Mouse (Mus musculus): Measurements from ENCODE around the gene Ddx28. TPM values are rescaled to one million over a fixed set of nuclear protein-coding genes. Genes with fewer than 3 reads are reported as not detected.
"Not testable (repeated sequence)": the region's sequence is repeated elsewhere in the genome, so short reads cannot be mapped to it uniquely, and the experiment has no call there.

The Ddx28 gene
- polyA plus RNA-seq, 1 experiment from 2014 or later = 21.5 TPM

DNA sequence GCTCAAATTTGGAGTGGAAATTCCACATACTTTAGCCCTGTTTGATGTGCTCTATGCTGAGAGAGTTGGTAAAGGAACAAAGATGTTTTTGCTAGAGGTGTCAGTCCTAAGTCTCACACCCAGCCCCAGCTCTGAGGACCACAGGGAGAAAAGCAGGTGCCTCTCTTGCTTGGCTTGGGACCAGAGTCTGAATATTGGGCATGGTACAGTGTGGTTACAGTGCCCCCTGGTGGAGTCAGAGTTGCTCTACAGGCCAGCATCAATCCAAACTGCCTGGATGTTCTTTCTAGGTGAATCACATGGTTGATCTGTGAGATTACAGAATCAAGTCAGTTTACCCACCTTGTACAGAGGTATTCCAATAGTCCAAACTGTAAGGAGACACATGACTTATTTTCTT is 10.8 kb upstream of the Ddx28 start:
- H3K4me1 ChIP-seq (ENCODE audit: control insufficient read depth, insufficient read depth, low read length) = no peaks in the 10 kb centered on the region
- H3K27ac ChIP-seq (ENCODE audit: low read length) = no peak overlapping the region

DNA sequence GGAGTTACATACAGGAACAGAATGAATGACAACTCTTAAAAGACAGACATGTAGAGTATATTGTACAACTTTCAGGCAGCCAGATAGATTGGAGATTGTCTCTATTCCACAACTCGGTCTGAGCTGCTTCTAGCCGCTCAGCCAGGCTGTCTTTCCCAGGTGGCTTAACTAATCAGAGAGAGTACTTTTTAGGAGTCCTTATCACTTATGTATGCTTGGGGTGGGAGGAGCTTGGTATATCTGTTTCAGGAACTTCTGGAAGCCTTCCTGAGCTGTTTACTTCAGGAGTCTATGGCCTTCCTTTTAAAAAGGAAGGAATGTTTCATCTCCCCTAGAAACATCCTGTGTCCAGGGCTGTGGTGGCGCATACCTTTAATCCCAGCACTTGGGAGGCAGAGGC is 6.4 kb upstream of the Ddx28 start:
- Histone ChIP-seq H3K4me1 (ENCODE audit: control insufficient read depth, insufficient read depth, low read length) (no peaks in the 10 kb centered on the region), H3K27ac (ENCODE audit: low read length) (no peak overlapping the region), H3K36me3 (ENCODE audit: control insufficient read depth, insufficient read depth, low read length) (peaks cover 7% of the 10 kb centered on the region; the same call in 1 of the 2 replicates), H3K9ac (ENCODE audit: low read depth, low read length) (no peak overlapping the region), H3K27me3 (ENCODE audit: control insufficient read depth, insufficient read depth, low read depth, low read length) (no peaks in the 10 kb centered on the region), H3K4me2 (ENCODE audit: low read length) (no peak overlapping the region), H3K9me3 (replicated peaks; ENCODE audit: control insufficient read depth, low read length, poor library complexity, severe bottlenecking) (no peaks in the 10 kb centered on the region), H3K4me3 (ENCODE audit: low read depth, low read length) (no peak overlapping the region)
- no peak for ATAC-seq
- 87% methylated on average over 3 of the region's 3 CpGs for WGBS

More for the DNA sequence above, 10.8 kb upstream of the Ddx28 start:
- Histone ChIP-seq H3K4me2 (ENCODE audit: low read length) (no peak overlapping the region), H3K9ac (ENCODE audit: low read depth, low read length) (no peak overlapping the region), H3K4me3 (ENCODE audit: low read depth, low read length) (no peak overlapping the region), H3K9me3 (replicated peaks; ENCODE audit: control insufficient read depth, low read length, poor library complexity, severe bottlenecking) (no peaks in the 10 kb centered on the region), H3K27me3 (ENCODE audit: control insufficient read depth, insufficient read depth, low read depth, low read length) (no peaks in the 10 kb centered on the region), H3K36me3 (ENCODE audit: control insufficient read depth, insufficient read depth, low read length) (peaks cover 5% of the 10 kb centered on the region)
- peak; percentile 25; the same call in 1 of the 2 replicates for ATAC-seq

DNA sequence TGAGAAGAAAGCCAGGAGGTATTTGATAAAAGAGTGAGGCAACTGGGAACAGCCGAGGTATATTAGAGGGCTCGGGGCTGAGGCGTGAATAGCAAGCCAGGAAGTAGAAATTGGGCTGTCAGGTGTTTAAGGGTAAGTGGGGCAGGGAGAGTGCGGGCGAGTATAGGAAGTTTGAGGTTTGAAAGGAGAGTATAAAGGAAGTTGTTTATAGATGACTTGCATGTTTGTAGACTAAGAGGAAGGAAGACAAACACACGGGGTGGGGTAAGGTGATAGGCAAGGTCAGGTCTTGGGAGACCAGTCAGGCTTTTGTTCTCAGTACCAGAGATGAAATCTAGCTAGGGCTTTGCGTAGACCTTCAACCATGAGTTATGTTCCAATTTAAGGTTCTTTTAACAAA is 5.4 kb upstream of the Ddx28 start:
- H3K4me1 ChIP-seq (ENCODE audit: control insufficient read depth, insufficient read depth, low read length) = peaks cover under 1% of the 10 kb centered on the region; the same call in 1 of the 2 replicates
- no peak overlapping the region for H3K4me3 ChIP-seq (ENCODE audit: low read depth, low read length)
- ATAC-seq = no peak
- H3K27ac ChIP-seq (ENCODE audit: low read length) = no peak overlapping the region
- no peak overlapping the region for H3K4me2 ChIP-seq (ENCODE audit: low read length)
- WGBS = 97% methylated on average over 7 of the region's 7 CpGs
- H3K9me3 ChIP-seq (replicated peaks; ENCODE audit: control insufficient read depth, low read length, poor library complexity, severe bottlenecking) = no peaks in the 10 kb centered on the region
- peaks cover 7% of the 10 kb centered on the region; the same call in 1 of the 2 replicates for H3K36me3 ChIP-seq (ENCODE audit: control insufficient read depth, insufficient read depth, low read length)
- H3K9ac ChIP-seq (ENCODE audit: low read depth, low read length) = no peak overlapping the region
- H3K27me3 ChIP-seq (ENCODE audit: control insufficient read depth, insufficient read depth, low read depth, low read length) = no peaks in the 10 kb centered on the region

DNA sequence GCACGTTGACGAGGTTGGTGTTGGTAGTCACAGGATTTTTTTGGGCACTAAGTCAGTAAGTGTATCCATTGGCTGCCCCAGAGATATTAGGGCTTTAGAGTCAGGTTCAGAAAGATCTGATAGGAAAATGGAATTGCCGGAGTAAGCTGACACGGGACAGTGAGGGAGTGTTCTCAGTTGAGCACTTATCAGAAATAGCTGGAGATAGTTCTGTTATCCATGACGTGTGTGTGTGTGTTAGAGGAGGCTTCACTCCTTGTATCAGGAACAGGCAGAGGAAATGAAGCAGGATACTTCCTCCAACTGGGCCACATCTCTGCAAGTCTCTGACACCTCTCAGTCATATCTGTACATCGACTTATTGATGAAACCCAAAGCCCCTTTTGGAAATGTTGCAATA is 4.6 kb upstream of the Ddx28 start:
- H3K36me3 ChIP-seq (ENCODE audit: control insufficient read depth, insufficient read depth, low read length) = peaks cover 7% of the 10 kb centered on the region; the same call in 1 of the 2 replicates
- no peak for ATAC-seq

DNA sequence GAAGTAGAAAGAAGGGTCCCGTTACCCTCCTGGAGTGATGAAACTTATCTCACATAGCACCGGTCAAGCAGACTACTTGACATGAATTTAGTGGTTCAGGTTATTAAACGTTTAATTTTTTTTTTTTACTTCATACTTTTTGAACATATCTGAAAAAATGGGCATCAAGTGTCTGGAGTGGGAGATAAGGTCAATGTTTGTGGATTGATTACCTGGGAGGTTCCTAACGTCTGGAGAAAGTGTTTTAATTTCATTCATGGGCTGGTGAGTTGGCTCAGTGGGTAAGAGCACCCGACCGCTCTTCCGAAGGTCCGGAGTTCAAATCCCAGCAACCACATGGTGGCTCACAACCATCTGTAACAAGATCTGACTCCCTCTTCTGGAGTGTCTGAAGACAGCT is 521 bp upstream of the Ddx28 start:
- 84% methylated on average over 8 of the region's 8 CpGs for WGBS
- peak overlapping the region; percentile 97 for H3K4me2 ChIP-seq (ENCODE audit: low read length)
- not testable (repeated sequence) for ATAC-seq; H3K27me3 ChIP-seq (ENCODE audit: control insufficient read depth, insufficient read depth, low read depth, low read length); H3K27ac ChIP-seq (ENCODE audit: low read length); H3K9ac ChIP-seq (ENCODE audit: low read depth, low read length); H3K9me3 ChIP-seq (replicated peaks; ENCODE audit: control insufficient read depth, low read length, poor library complexity, severe bottlenecking); H3K36me3 ChIP-seq (ENCODE audit: control insufficient read depth, insufficient read depth, low read length)
- peaks cover 16% of the 10 kb centered on the region for H3K4me1 ChIP-seq (ENCODE audit: control insufficient read depth, insufficient read depth, low read length)
- H3K4me3 ChIP-seq (ENCODE audit: low read depth, low read length) = peak overlapping the region; percentile 93

More for the DNA sequence above, 4.6 kb upstream of the Ddx28 start:
- Histone ChIP-seq H3K4me3 (ENCODE audit: low read depth, low read length) (no peak overlapping the region), H3K4me1 (ENCODE audit: control insufficient read depth, insufficient read depth, low read length) (peaks cover 5% of the 10 kb centered on the region; the same call in 1 of the 2 replicates), H3K27ac (ENCODE audit: low read length) (no peak overlapping the region), H3K9me3 (replicated peaks; ENCODE audit: control insufficient read depth, low read length, poor library complexity, severe bottlenecking) (no peaks in the 10 kb centered on the region), H3K4me2 (ENCODE audit: low read length) (no peak overlapping the region), H3K27me3 (ENCODE audit: control insufficient read depth, insufficient read depth, low read depth, low read length) (no peaks in the 10 kb centered on the region), H3K9ac (ENCODE audit: low read depth, low read length) (no peak overlapping the region)
- WGBS = 91% methylated on average over 6 of the region's 6 CpGs

DNA sequence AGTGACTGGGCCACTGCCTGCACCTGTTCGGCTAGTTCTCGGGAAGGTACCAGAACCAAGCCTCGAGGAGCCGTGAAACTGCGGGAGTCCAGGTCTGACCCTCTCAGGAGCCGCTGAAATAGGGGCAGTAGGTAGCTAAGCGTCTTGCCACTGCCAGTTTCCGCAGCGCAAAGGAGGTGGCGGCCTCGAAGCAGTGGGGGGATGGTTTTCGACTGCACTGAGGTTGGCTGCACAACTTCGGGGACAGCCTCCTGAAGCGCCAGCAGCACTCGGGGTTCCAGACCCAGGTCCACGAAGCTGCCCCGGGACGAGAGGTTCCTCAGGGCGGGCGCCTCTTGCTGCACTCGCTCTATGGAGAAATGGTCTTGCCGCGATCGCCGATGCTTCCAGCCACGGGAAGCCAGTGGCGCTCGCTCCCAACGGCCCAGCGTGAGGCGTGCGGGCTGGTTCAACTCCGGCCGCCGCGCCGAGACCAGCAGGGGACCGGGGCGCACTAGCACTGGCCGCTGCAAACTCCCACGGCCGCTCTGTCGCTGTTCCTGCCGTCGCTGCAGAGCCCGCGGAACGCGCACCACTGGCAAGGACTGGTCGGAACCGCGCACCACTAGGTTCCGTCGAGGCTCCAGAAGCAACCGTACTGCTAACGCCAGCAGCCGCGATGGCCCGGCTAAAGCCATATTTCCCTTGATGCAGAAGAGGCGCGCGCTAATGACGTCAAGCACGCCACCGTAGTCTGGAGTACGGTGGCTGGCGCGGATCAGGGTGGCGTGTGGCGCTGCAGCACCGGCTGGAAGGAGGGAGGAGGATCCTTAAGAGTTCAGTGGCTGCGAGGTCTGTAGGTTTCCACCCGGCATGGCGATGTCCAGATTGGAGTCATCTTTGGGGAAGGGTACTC is 687 bp downstream of the Ddx28 start:
- H3K36me3 ChIP-seq (ENCODE audit: control insufficient read depth, insufficient read depth, low read length) = 0 out of 2 replicates have a peak, but pooled peaks cover 4% of the 10 kb centered on the region
- H3K9ac ChIP-seq (ENCODE audit: low read depth, low read length) = peak overlapping the region; percentile 87
- under 1% methylated on average over 74 of the region's 74 CpGs for WGBS
- H3K4me2 ChIP-seq (ENCODE audit: low read length) = peak overlapping the region; percentile 97
- H3K4me3 ChIP-seq (ENCODE audit: low read depth, low read length) = peak overlapping the region; percentile 93
- no peaks in the 10 kb centered on the region for H3K9me3 ChIP-seq (replicated peaks; ENCODE audit: control insufficient read depth, low read length, poor library complexity, severe bottlenecking)
- peak; percentile 96 for ATAC-seq
- peaks cover 16% of the 10 kb centered on the region for H3K4me1 ChIP-seq (ENCODE audit: control insufficient read depth, insufficient read depth, low read length)
- peak overlapping the region; percentile 78 for H3K27ac ChIP-seq (ENCODE audit: low read length)
- no peaks in the 10 kb centered on the region for H3K27me3 ChIP-seq (ENCODE audit: control insufficient read depth, insufficient read depth, low read depth, low read length)

DNA sequence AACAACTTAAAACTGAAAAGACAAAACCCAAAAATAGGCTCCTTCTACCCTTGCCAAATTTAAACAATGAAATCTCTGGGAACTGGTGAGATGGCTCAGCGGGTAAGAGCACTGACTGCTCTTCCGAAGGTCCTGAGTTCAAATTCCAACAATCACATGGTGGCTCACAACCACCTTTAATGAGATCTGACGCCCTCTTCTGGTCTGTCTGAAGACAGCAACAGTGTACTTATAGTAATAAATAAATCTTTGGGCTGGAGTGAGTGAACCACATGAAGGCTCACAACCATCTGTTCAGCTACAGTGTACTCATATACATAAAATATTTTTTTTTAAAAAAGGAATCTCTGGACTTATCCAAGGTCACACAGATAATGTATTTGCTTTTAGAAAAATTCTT is 3.8 kb downstream of the Ddx28 start:
- not testable (repeated sequence) for H3K4me3 ChIP-seq (ENCODE audit: low read depth, low read length); H3K36me3 ChIP-seq (ENCODE audit: control insufficient read depth, insufficient read depth, low read length); ATAC-seq; H3K4me2 ChIP-seq (ENCODE audit: low read length); H3K27me3 ChIP-seq (ENCODE audit: control insufficient read depth, insufficient read depth, low read depth, low read length); H3K9ac ChIP-seq (ENCODE audit: low read depth, low read length); H3K9me3 ChIP-seq (replicated peaks; ENCODE audit: control insufficient read depth, low read length, poor library complexity, severe bottlenecking); H3K27ac ChIP-seq (ENCODE audit: low read length)
- WGBS = 55% methylated on average over 3 of the region's 3 CpGs
- peaks cover 16% of the 10 kb centered on the region for H3K4me1 ChIP-seq (ENCODE audit: control insufficient read depth, insufficient read depth, low read length)

DNA sequence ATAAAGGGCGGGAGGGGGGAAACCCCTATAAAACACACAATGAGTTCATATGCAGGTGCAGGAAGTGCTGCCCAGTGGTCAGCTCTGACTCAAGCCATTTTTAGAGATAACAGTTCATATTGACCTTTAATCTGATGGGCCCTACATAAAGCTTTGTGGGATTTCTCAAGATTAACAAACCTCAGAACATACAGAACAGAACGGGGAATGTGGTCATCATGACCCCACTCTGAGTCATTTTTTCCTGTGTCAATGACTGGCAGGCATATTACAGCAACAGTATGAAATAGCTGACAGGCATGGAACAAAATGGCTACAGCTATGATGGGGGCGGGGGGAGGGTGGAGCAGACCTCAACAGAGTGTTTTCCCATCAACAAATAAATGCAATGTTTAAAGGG is 4.5 kb downstream of the Ddx28 start:
- Histone ChIP-seq H3K9me3 (replicated peaks; ENCODE audit: control insufficient read depth, low read length, poor library complexity, severe bottlenecking) (no peaks in the 10 kb centered on the region), H3K27me3 (ENCODE audit: control insufficient read depth, insufficient read depth, low read depth, low read length) (no peaks in the 10 kb centered on the region), H3K27ac (ENCODE audit: low read length) (no peak overlapping the region), H3K4me1 (ENCODE audit: control insufficient read depth, insufficient read depth, low read length) (peaks cover 16% of the 10 kb centered on the region), H3K4me2 (ENCODE audit: low read length) (no peak overlapping the region), H3K4me3 (ENCODE audit: low read depth, low read length) (no peak overlapping the region), H3K36me3 (ENCODE audit: control insufficient read depth, insufficient read depth, low read length) (no peaks in the 10 kb centered on the region), H3K9ac (ENCODE audit: low read depth, low read length) (no peak overlapping the region)
- no peak for ATAC-seq
- WGBS = 92% methylated on average over 3 of the region's 3 CpGs

DNA sequence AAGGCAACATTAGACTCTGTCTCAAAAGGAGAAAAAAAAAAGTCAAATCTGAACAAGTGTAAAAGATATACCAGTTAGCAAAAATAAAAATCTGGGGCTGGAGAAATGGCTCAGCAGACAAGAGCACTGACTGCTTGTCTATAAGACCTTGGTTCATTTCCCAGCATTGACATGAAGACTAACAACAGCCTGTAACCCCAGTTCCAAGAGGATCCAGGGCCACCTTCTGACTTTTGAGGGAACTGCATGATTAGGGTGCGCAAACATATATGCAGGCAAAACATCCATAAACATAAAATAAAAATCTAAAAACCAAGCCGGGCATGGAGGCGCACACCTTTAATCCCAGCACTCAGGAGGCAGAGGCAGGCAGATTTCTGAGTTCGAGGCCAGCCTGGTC is 5.3 kb downstream of the Ddx28 start:
- Histone ChIP-seq H3K4me1 (ENCODE audit: control insufficient read depth, insufficient read depth, low read length) (peaks cover 11% of the 10 kb centered on the region), H3K9ac (ENCODE audit: low read depth, low read length) (no peak overlapping the region), H3K36me3 (ENCODE audit: control insufficient read depth, insufficient read depth, low read length) (no peaks in the 10 kb centered on the region), H3K4me3 (ENCODE audit: low read depth, low read length) (no peak overlapping the region), H3K27me3 (ENCODE audit: control insufficient read depth, insufficient read depth, low read depth, low read length) (no peaks in the 10 kb centered on the region), H3K27ac (ENCODE audit: low read length) (no peak overlapping the region), H3K4me2 (ENCODE audit: low read length) (no peak overlapping the region), H3K9me3 (replicated peaks; ENCODE audit: control insufficient read depth, low read length, poor library complexity, severe bottlenecking) (no peaks in the 10 kb centered on the region)
- no peak for ATAC-seq
- WGBS = 87% methylated on average over 4 of the region's 4 CpGs
